Mouse (Mus musculus) lung, postnatal 4 days (tissue): Measurements from ENCODE around the gene Itgb3.

Experiments
- DNase-seq, 2 experiments: peaks; one replicate each; pipeline ENCODE4 v3.0.0; 2021

The Itgb3 gene

DNA sequence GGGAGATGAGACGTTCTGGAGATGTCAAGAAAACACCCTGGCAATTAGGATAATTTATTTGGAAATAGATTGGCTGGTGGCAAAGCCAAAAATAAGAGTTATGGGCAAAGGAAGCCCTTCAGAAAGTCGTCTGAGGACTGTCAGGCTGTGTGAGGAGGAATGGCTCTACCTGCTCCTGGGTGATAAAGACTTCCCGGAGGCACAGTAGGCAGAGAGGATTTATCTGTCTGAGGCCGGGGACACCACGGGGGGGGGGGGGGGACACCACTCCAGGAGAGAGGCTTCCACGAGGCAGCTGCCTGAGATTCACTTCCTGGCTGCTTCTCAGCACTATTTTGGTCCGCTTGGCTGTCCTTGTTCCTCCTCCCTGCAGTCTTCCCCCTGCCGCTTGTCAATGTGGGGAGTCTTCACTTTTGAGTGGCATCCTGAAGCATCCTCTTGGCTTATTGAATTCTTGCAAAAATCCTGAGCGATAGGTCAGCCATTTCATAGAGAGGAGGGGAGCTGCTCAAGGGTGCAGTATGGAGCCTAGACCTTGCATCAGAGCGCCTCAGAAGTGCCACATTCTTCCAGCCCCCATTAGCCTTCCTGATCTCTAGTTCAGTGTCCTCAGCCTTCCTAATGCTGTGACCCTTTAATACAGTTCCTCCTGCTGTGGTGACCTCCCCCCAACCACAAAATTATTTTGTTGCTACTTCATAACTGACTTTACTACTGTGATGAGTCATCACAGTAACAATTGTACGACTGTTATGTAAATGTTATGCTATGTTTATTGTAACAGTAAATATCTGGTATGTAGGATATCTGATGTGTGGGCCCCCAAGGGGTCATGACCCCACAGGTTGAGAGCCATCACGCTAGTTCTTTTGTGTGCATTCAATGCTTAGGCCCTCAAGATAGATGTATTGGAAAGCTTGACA lies 14.5 kb downstream of the Itgb3 start:
- DNase-seq = no peak

DNA sequence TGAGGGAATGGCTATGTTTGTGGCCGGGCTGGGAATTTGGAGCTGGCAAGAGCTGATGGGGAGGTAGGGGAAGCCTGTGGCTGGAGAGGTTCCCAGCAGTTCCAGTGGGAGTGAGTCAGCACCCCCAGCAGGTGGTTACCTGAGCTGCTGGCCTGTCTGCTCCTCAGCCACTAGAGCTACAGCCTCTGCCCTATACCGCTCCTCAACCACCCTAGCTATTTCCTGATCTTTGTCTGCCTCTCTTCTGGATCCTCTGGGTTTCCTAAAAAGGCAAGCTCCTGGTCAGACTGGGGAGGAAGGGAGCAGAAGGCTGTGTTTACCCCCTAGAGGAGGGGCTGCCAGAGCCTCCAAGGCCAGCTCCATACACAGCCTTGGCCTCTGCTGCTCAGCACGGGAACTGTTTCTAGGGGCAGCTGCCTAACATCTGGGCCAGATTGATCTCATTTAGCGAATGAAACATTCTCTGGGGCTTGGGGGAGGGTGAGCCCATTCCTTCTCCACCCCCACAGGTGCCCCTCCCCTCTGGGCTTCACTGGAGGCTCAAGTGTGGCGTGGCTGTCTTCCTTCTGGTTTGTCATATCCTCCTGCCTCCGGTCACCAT lies 17.1 kb downstream of the Itgb3 start:
- DNase-seq = peak; percentile 52 to 69

GRCm38 (mm10) chr11:104625453-104626402 lies 17.9 kb downstream of the Itgb3 start:
- DNase-seq = peak; percentile 71 to 85

GRCm38 (mm10) chr11:104626635-104627034 lies 18.8 kb downstream of the Itgb3 start:
- DNase-seq = no peak

- DNase-seq = no peak
Observed at GRCm38 (mm10) chr11:104627616-104628301, 20.0 kb downstream of the Itgb3 start.

- no peak for DNase-seq
Observed at GRCm38 (mm10) chr11:104628566-104628965, 20.8 kb downstream of the Itgb3 start.

DNA sequence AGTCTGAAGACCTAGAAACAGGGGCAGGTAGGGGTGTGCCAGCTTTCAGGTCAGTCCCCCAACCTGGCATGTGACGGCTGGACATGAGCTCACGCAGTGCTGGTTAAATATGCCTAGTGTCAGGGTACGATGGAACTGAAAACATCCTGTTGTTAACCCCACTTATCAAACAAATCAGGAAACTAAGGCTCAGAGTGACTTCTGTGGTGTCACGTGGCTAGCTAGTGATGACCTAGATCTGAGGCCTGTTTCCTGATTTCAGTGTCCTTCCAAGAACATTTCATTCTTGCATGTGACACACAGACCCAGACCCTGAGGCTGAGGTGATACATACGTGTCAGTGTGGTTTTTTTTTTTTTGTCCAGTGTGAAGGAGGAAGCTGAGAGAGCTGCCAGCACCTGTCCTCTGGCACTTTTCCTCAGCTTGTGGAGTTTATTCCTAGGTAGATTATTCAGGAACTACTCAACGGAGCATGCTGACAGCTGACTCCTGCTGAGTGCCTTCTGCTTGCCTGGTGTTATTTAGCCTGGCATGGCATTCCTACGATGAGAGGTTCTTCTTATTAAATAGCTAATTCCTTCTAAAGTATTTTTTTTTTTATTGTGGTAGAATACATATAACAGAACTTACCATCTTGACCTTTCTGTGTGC lies 22.5 kb downstream of the Itgb3 start:
- no peak for DNase-seq

DNA sequence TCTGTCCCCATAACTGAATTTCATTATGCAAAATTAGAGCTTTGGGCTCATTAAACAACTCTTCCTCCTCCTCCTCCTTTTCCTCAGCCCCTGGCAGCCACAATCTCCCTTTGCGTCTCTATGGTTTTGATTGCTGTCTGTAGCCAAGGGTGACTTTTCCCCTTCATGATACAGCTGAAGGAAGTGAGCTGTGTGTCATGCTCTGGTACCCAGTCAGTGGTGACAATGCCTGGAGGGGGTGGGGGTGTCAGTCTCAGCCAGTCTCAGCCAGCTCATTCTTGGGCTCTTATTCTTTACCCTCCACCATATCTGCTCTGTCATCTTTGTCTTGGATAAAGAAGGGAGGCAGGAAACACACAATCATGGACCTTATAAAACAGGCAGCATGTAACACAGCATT lies 23.5 kb downstream of the Itgb3 start:
- DNase-seq = no peak

DNA sequence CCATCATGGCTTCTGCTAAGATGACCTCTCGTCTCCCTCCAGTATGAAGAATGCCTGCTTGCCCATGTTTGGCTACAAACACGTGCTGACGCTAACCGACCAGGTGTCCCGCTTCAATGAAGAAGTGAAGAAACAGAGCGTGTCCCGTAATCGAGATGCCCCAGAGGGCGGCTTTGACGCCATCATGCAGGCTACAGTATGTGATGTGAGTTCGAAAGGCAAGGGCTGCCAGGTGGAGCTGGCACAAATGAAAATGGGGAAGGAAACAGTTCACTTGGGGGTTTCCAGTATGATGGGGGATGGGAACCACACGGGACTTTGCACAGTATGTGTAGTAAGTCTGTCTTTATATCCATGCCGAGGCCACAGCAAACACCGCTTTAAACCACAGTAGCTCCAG lies 29.2 kb downstream of the Itgb3 start:
- no peak for DNase-seq

DNA sequence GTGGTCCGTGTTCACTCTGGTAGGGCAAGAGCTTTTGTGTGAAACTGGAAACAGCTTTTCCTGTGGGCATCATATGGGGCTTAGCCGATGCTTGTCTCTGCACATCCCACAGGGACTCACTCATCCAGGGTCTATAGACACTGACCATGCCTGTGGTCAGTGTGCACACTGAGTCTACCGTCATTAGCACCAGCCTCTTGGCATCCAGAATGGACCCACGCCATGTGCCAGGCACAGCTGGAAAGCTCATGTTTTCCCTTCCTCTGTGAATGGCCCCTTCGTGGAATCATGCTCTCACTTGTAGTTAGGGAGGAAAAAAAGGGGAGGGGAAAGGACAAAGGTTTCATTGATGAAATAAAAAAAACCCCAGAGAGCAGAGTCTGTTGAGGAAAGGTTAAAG lies 30.2 kb downstream of the Itgb3 start:
- DNase-seq = no peak

DNA sequence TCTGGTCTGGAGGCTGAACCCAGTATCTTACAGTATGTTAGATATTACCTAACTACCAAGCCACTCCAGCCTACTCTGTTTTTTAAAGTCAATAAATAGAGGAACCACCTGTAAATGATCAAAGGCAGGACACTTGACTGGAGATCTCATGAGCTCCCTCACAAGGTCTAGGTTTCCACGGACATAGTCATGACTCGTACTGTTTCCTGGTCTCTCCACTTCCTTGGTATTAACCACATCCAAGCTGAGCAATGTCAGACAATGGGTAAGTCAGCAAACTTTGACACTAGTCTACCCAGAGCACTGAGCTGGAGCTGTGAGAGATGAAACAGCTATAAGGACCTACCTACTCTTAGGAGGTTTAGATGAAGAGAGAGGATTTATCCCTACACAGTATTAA lies 31.1 kb downstream of the Itgb3 start:
- no peak for DNase-seq

- no peak for DNase-seq
Observed at GRCm38 (mm10) chr11:104639634-104640033, 31.8 kb downstream of the Itgb3 start.

- DNase-seq = no peak
Observed at GRCm38 (mm10) chr11:104640894-104641293, 33.1 kb downstream of the Itgb3 start.

DNA sequence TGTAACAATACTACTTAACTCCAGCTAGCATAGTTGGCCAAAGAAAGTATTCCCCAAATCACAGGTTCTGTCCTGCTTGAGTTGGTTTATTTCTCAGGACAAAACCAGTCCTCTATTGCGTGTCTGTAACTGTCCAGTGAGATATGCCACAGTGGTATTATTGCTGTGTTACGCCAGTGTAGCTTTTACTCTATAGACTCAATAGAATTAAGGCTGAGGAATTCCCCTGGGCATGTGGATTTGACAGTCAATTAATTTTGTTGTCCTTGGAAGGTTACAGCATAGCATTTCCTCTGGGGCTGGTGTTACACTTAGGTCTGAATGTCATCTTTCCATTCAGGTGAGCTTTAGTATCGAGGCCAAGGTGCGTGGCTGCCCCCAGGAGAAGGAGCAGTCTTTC lies 35.4 kb downstream of the Itgb3 start:
- no peak for DNase-seq

- no peak for DNase-seq
Observed at GRCm38 (mm10) chr11:104645402-104645801, 37.6 kb downstream of the Itgb3 start.

DNA sequence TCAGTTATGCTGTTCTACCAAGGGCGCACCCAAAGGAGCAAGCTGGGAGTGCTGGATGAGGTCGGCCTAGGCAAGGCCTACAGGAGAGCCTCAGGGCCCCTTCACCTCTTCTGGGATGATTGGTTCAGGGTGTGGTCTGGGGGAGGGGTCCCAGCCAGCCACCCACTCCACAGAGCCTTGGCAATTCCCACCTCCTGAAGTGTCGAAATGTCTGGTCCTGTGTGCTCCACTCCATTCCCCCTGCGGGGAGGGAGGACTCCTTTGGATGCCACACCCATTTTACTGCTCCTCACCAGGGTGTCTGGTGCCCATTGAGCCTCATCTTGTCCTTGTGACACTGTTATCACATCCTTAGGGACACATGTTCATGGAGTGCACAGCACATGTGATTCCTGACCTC lies 38.4 kb downstream of the Itgb3 start:
- no peak for DNase-seq

DNA sequence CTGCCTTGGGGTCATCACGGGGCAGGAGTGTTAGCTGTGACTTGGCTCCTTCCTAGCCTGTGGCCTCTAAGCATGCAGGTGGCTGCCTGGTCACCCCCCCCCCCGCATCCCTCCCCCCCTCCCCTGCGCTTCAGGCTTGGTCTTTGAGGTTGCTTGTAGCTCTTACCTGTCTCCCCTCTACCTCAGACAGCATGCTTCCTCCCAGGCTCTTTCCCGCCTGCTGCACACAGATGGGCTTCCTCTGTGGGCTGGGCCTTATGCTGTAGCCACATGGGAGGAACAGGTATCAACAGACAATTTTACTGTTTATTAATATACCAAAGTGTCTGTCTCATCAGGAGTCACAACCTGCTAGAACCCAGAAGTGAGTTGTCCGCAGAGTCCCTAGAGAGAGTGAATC lies 38.8 kb downstream of the Itgb3 start:
- DNase-seq = no peak

- no peak for DNase-seq
Observed at GRCm38 (mm10) chr11:104647188-104647867, 39.5 kb downstream of the Itgb3 start.

GRCm38 (mm10) chr11:104648571-104648970 lies 40.8 kb downstream of the Itgb3 start:
- DNase-seq = peak; percentile 37 to 51

- no peak for DNase-seq
Observed at GRCm38 (mm10) chr11:104660599-104660998, 52.8 kb downstream of the Itgb3 start.

- no peak for DNase-seq
Observed at GRCm38 (mm10) chr11:104661106-104661505, 53.3 kb downstream of the Itgb3 start.
